Mouse (Mus musculus) lung, adult 2 months (tissue): Measurements from ENCODE around the gene Mpnd.
A peak's percentile ranks its signal among the peaks of the same experiment; 100 is the strongest.

Experiments
- CTCF ChIP-seq: fragments of 200-500 bp; IDR thresholded peaks from 2 replicates; pipeline ENCODE4 v1.5.1; 2011; ENCODE audit warnings: mild to moderate bottlenecking, low read length, control low read depth; ENCODE audit not compliant: insufficient read depth
- POLR2A ChIP-seq: fragments of 200-500 bp; IDR thresholded peaks from 2 replicates; pipeline ENCODE4 v1.6.1; 2011; ENCODE audit warnings: low read depth, mild to moderate bottlenecking, control low read depth, low read length, borderline replicate concordance; ENCODE audit errors: extremely low read depth

GRCm38 (mm10) chr17:55957168-55957567 lies 48.3 kb upstream of the Mpnd start:
- TF ChIP-seq POLR2A, result no peak
- TF ChIP-seq CTCF, result peak; percentile 82
